Mouse (Mus musculus) heart, embryonic 12.5 days (tissue): ENCODE measurements around the gene Srsf3. TPM values are rescaled to one million over a fixed set of nuclear protein-coding genes. Genes with fewer than 3 reads are reported as not detected.
"Not testable (repeated sequence)": the region's sequence is repeated elsewhere in the genome, so short reads cannot be mapped to it uniquely, and the experiment has no call there.

Experiments used
- ATAC-seq: fragments of 200-750 bp; cut with Nextera tagmentation; 2 replicates; pipeline ENCODE4 v1.8.0; 2017; ENCODE audit warnings: moderate TSS enrichment, moderate library complexity; ENCODE audit not compliant: insufficient number of reproducible peaks, low FRiP score
- H3K27ac ChIP-seq: fragments of 300-500 bp; sonication (generic); 2 replicates; pipeline ENCODE4 v1.5.1; 2016; ENCODE audit warnings: mild to moderate bottlenecking, moderate library complexity; ENCODE audit not compliant: poor library complexity, severe bottlenecking
- H3K27me3 ChIP-seq: fragments of 300-500 bp; sonication (generic); replicated peaks from 2 replicates; pipeline ENCODE4 v1.6.1; 2016; ENCODE audit warnings: mild to moderate bottlenecking, moderate library complexity
- H3K36me3 ChIP-seq: fragments of 300-500 bp; sonication (generic); 2 replicates; pipeline ENCODE4 v1.6.1; 2016; ENCODE audit warnings: mild to moderate bottlenecking, moderate library complexity
- H3K4me1 ChIP-seq: fragments of 300-500 bp; sonication (generic); replicated peaks from 2 replicates; pipeline ENCODE4 v1.6.1; 2016; ENCODE audit warnings: mild to moderate bottlenecking
- H3K4me2 ChIP-seq: fragments of 300-500 bp; sonication (generic); 2 replicates; pipeline ENCODE4 v1.6.1; 2016; ENCODE audit warnings: mild to moderate bottlenecking, moderate library complexity
- H3K4me3 ChIP-seq: fragments of 300-500 bp; sonication (generic); 2 replicates; pipeline ENCODE4 v1.5.1; 2016; ENCODE audit warnings: mild to moderate bottlenecking
- H3K9ac ChIP-seq: fragments of 300-500 bp; sonication (generic); 2 replicates; pipeline ENCODE4 v1.6.1; 2016; ENCODE audit warnings: mild to moderate bottlenecking, moderate library complexity
- H3K9me3 ChIP-seq: fragments of 300-500 bp; sonication (generic); replicated peaks from 2 replicates; pipeline ENCODE4 v1.6.1; 2016; ENCODE audit warnings: mild to moderate bottlenecking, moderate library complexity
- WGBS: fragments of 180-500 bp; shearing (Covaris S2); methylation state at CpG from one replicate; pipeline ENCODE4 v1.1.7; 2016; 5-methylcytosine and 5-hydroxymethylcytosine counted together
- polyA plus RNA-seq: library from polyadenylated mRNA; unstranded; fragments of >200 nt; fragmentation: Nextera tagmentation; extraction: Ambion mirVana; gene quantifications from 2 replicates; pipeline ENCODE4 v1.2.1, GENCODE M21; 2016

Gene Srsf3
- polyA plus RNA-seq, 1 experiment from 2014 or later = 406 TPM

GRCm38 (mm10) chr17:29031771-29032273 is 606 bp upstream of the Srsf3 start:
- Histone ChIP-seq H3K9ac (peak overlapping the region; percentile 87), H3K27me3 (no peaks in the 10 kb centered on the region), H3K36me3 (peaks cover 14% of the 10 kb centered on the region), H3K4me2 (peak overlapping the region; percentile 63), H3K4me3 (peak overlapping the region; percentile 73), H3K4me1 (peaks cover 15% of the 10 kb centered on the region), H3K9me3 (no peaks in the 10 kb centered on the region), H3K27ac (peak overlapping the region; percentile 99)
- WGBS = under 1% methylated on average over 26 of the region's 26 CpGs
- ATAC-seq = no peak; the same call in 1 of the 2 replicates

GRCm38 (mm10) chr17:29033569-29034061 is 1.2 kb downstream of the Srsf3 start:
- Histone ChIP-seq H3K4me1 (peaks cover 28% of the 10 kb centered on the region), H3K9me3 (no peaks in the 10 kb centered on the region), H3K4me3 (peak overlapping the region; percentile 73), H3K27ac (0 out of 2 replicates have a peak overlapping the region, but pooled peaks have one; percentile 1), H3K27me3 (no peaks in the 10 kb centered on the region), H3K36me3 (peaks cover 31% of the 10 kb centered on the region), H3K4me2 (peak overlapping the region; percentile 99), H3K9ac (peak overlapping the region; percentile 97)
- WGBS = under 1% methylated on average over 6 of the region's 6 CpGs
- no peak for ATAC-seq

- Histone ChIP-seq H3K9ac (peak overlapping the region; percentile 97), H3K4me2 (peak overlapping the region; percentile 99), H3K27me3 (no peaks in the 10 kb centered on the region), H3K9me3 (no peaks in the 10 kb centered on the region), H3K36me3 (peaks cover 35% of the 10 kb centered on the region), H3K27ac (peak overlapping the region; percentile 34; the same call in 1 of the 2 replicates), H3K4me1 (peaks cover 28% of the 10 kb centered on the region), H3K4me3 (peak overlapping the region; percentile 73)
- no peak for ATAC-seq
Observed at GRCm38 (mm10) chr17:29034264-29034663, 1.8 kb downstream of the Srsf3 start.

- ATAC-seq = no peak
- H3K27me3 ChIP-seq = no peaks in the 10 kb centered on the region
- peak overlapping the region; percentile 99 for H3K4me2 ChIP-seq
- H3K9me3 ChIP-seq = no peaks in the 10 kb centered on the region
- H3K4me3 ChIP-seq = peak overlapping the region; percentile 73
- H3K9ac ChIP-seq = no peak overlapping the region
- peaks cover 46% of the 10 kb centered on the region for H3K36me3 ChIP-seq
- no peak overlapping the region for H3K27ac ChIP-seq
- peaks cover 32% of the 10 kb centered on the region for H3K4me1 ChIP-seq
Observed at GRCm38 (mm10) chr17:29035506-29035905, 3.1 kb downstream of the Srsf3 start.

GRCm38 (mm10) chr17:29039351-29039750 is 6.9 kb downstream of the Srsf3 start:
- H3K27ac ChIP-seq = no peak overlapping the region
- H3K4me3 ChIP-seq = no peak overlapping the region
- ATAC-seq = no peak
- H3K36me3 ChIP-seq = peaks cover 69% of the 10 kb centered on the region
- no peaks in the 10 kb centered on the region for H3K27me3 ChIP-seq
- WGBS = 71% methylated on average over 11 of the region's 11 CpGs
- H3K9me3 ChIP-seq = no peaks in the 10 kb centered on the region
- H3K4me1 ChIP-seq = peaks cover 33% of the 10 kb centered on the region
- H3K9ac ChIP-seq = no peak overlapping the region
- H3K4me2 ChIP-seq = no peak overlapping the region

GRCm38 (mm10) chr17:29041632-29042031 is 9.2 kb downstream of the Srsf3 start:
- H3K27me3 ChIP-seq, H3K4me2 ChIP-seq, ATAC-seq, H3K9me3 ChIP-seq, H3K4me3 ChIP-seq, H3K9ac ChIP-seq, H3K27ac ChIP-seq: not testable (repeated sequence)
- WGBS = 45% methylated on average over 3 of the region's 3 CpGs
- Histone ChIP-seq H3K4me1 (peaks cover 35% of the 10 kb centered on the region), H3K36me3 (peaks cover 78% of the 10 kb centered on the region)

GRCm38 (mm10) chr17:29042569-29042968 is 10.1 kb downstream of the Srsf3 start:
- no peaks in the 10 kb centered on the region for H3K27me3 ChIP-seq
- H3K4me2 ChIP-seq = no peak overlapping the region
- H3K9me3 ChIP-seq = 0 out of 2 replicates have a peak, but pooled peaks cover under 1% of the 10 kb centered on the region
- H3K4me3 ChIP-seq = no peak overlapping the region
- H3K4me1 ChIP-seq = peaks cover 28% of the 10 kb centered on the region
- no peak overlapping the region for H3K9ac ChIP-seq
- no peak overlapping the region for H3K27ac ChIP-seq
- no peak for ATAC-seq
- H3K36me3 ChIP-seq = peaks cover 77% of the 10 kb centered on the region

GRCm38 (mm10) chr17:29043583-29043982 is 11.2 kb downstream of the Srsf3 start:
- Histone ChIP-seq H3K9me3 (0 out of 2 replicates have a peak, but pooled peaks cover 3% of the 10 kb centered on the region), H3K27ac (no peak overlapping the region), H3K4me2 (no peak overlapping the region), H3K36me3 (peaks cover 74% of the 10 kb centered on the region), H3K27me3 (no peaks in the 10 kb centered on the region), H3K4me1 (peaks cover 21% of the 10 kb centered on the region), H3K4me3 (no peak overlapping the region), H3K9ac (no peak overlapping the region)
- 88% methylated on average over 3 of the region's 3 CpGs for WGBS
- no peak for ATAC-seq

GRCm38 (mm10) chr17:29044146-29044924 is 11.9 kb downstream of the Srsf3 start:
- H3K9ac ChIP-seq = no peak overlapping the region
- H3K4me3 ChIP-seq = no peak overlapping the region
- ATAC-seq = no peak
- WGBS = 87% methylated on average over 6 of the region's 6 CpGs
- H3K36me3 ChIP-seq = peaks cover 69% of the 10 kb centered on the region
- peaks cover 25% of the 10 kb centered on the region for H3K4me1 ChIP-seq
- H3K4me2 ChIP-seq = no peak overlapping the region
- H3K27ac ChIP-seq = peak overlapping the region; percentile 19; the same call in 1 of the 2 replicates
- 0 out of 2 replicates have a peak, but pooled peaks cover 3% of the 10 kb centered on the region for H3K9me3 ChIP-seq
- H3K27me3 ChIP-seq = no peaks in the 10 kb centered on the region

GRCm38 (mm10) chr17:29044925-29045319 is 12.5 kb downstream of the Srsf3 start:
- Histone ChIP-seq H3K27ac (no peak overlapping the region), H3K36me3 (peaks cover 63% of the 10 kb centered on the region), H3K4me1 (peaks cover 29% of the 10 kb centered on the region), H3K27me3 (no peaks in the 10 kb centered on the region), H3K9me3 (0 out of 2 replicates have a peak, but pooled peaks cover 3% of the 10 kb centered on the region), H3K9ac (no peak overlapping the region), H3K4me3 (no peak overlapping the region), H3K4me2 (no peak overlapping the region)
- ATAC-seq = no peak
- WGBS = 83% methylated on average over 1 of the region's 1 CpGs

- Histone ChIP-seq H3K4me2 (no peak overlapping the region), H3K27ac (peak overlapping the region; percentile 44; the same call in 1 of the 2 replicates), H3K4me3 (no peak overlapping the region), H3K27me3 (no peaks in the 10 kb centered on the region), H3K36me3 (peaks cover 54% of the 10 kb centered on the region), H3K9ac (no peak overlapping the region), H3K4me1 (peaks cover 33% of the 10 kb centered on the region), H3K9me3 (0 out of 2 replicates have a peak, but pooled peaks cover 3% of the 10 kb centered on the region)
- 0 out of 2 replicates have a peak, but pooled peaks have one; percentile 27 for ATAC-seq
- 59% methylated on average over 12 of the region's 12 CpGs for WGBS
Observed at GRCm38 (mm10) chr17:29045741-29046530, 13.5 kb downstream of the Srsf3 start.
